Mouse (Mus musculus) ES-Bruce4 (cell line): ENCODE data around the gene Slc8a1. TPM values are rescaled to one million over a fixed set of nuclear protein-coding genes. Genes with fewer than 3 reads are reported as not detected.

Experiments
- H3K27ac ChIP-seq: 2 replicates; pipeline ENCODE4 v1.5.1; 2012; ENCODE audit warnings: low read length, inconsistent platforms; ENCODE audit not compliant: insufficient read depth
- H3K27me3 ChIP-seq: 2 replicates; pipeline ENCODE4 v1.6.1; 2012; ENCODE audit warnings: mild to moderate bottlenecking, low read length, inconsistent platforms; ENCODE audit not compliant: control insufficient read depth, poor library complexity, insufficient read depth, severe bottlenecking
- H3K36me3 ChIP-seq: 2 replicates; pipeline ENCODE4 v1.6.1; 2012; ENCODE audit warnings: inconsistent platforms, mild to moderate bottlenecking, low read length, moderate library complexity; ENCODE audit not compliant: control insufficient read depth, poor library complexity, insufficient read depth, severe bottlenecking
- H3K4me1 ChIP-seq: one replicate; pipeline ENCODE4 v1.8.1; 2011; ENCODE audit warnings: low read length; ENCODE audit not compliant: control insufficient read depth, insufficient read depth
- H3K4me3 ChIP-seq: 2 replicates; pipeline ENCODE4 v1.5.1; 2011; ENCODE audit warnings: low read depth, mild to moderate bottlenecking, low read length
- H3K9ac ChIP-seq: 2 replicates; pipeline ENCODE4 v1.6.1; 2012; ENCODE audit warnings: low read depth, mild to moderate bottlenecking, inconsistent platforms; ENCODE audit not compliant: poor library complexity, severe bottlenecking
- H3K9me3 ChIP-seq: replicated peaks from 2 replicates; pipeline ENCODE4 v1.6.1; 2012; ENCODE audit warnings: mild to moderate bottlenecking, low read length, inconsistent platforms; ENCODE audit not compliant: control insufficient read depth, poor library complexity, insufficient read depth, severe bottlenecking
- CTCF ChIP-seq: IDR thresholded peaks from one replicate; pipeline ENCODE4 v1.8.1; 2011; ENCODE audit warnings: low read depth, low read length
- EP300 ChIP-seq: IDR thresholded peaks from 2 replicates; pipeline ENCODE4 v1.6.1; 2011; ENCODE audit warnings: low read depth, low read length; ENCODE audit not compliant: insufficient read depth
- POLR2A ChIP-seq: IDR thresholded peaks from one replicate; pipeline ENCODE4 v1.8.1; 2011; ENCODE audit warnings: low read length; ENCODE audit not compliant: insufficient read depth
- polyA plus RNA-seq: library from polyadenylated mRNA; stranded (reverse); fragments of >200 nt; gene quantifications from 2 replicates; pipeline ENCODE4 v1.2.4, GENCODE M21; 2011; ENCODE audit warnings: low read depth; ENCODE audit not compliant: missing spikeins, insufficient read depth, insufficient read length

Slc8a1 gene
- polyA plus RNA-seq, 1 experiment: 0.52 TPM

GRCm38 (mm10) chr17:81433148-81433547 lies 305.0 kb downstream of the Slc8a1 start:
- Histone ChIP-seq H3K27ac (no peak overlapping the region), H3K4me1 (no peaks in the 10 kb centered on the region)
- TF ChIP-seq EP300: no peak
- TF ChIP-seq CTCF: no peak
- no peak for TF ChIP-seq POLR2A

GRCm38 (mm10) chr17:81432733-81433132 lies 305.4 kb downstream of the Slc8a1 start:
- Histone ChIP-seq H3K27ac (no peak overlapping the region), H3K27me3 (no peaks in the 10 kb centered on the region), H3K9me3 (no peaks in the 10 kb centered on the region), H3K4me1 (no peaks in the 10 kb centered on the region), H3K36me3 (no peaks in the 10 kb centered on the region), H3K9ac (no peak overlapping the region), H3K4me3 (no peak overlapping the region)
- TF ChIP-seq CTCF: no peak
- no peak for TF ChIP-seq EP300
- no peak for TF ChIP-seq POLR2A

More at GRCm38 (mm10) chr17:81433148-81433547, 305.0 kb downstream of the Slc8a1 start:
- no peak overlapping the region for H3K4me3 ChIP-seq
- no peak overlapping the region for H3K9ac ChIP-seq
- H3K27me3 ChIP-seq: no peaks in the 10 kb centered on the region
- H3K36me3 ChIP-seq: no peaks in the 10 kb centered on the region
- H3K9me3 ChIP-seq: no peaks in the 10 kb centered on the region

GRCm38 (mm10) chr17:81427245-81427644 lies 310.9 kb downstream of the Slc8a1 start:
- TF ChIP-seq POLR2A (no peak), EP300 (no peak), CTCF (no peak)
- Histone ChIP-seq H3K9ac (no peak overlapping the region), H3K4me3 (no peak overlapping the region), H3K27me3 (no peaks in the 10 kb centered on the region), H3K9me3 (no peaks in the 10 kb centered on the region), H3K4me1 (no peaks in the 10 kb centered on the region), H3K36me3 (no peaks in the 10 kb centered on the region), H3K27ac (no peak overlapping the region)

GRCm38 (mm10) chr17:81424256-81424912 lies 313.8 kb downstream of the Slc8a1 start:
- Histone ChIP-seq H3K27ac (no peak overlapping the region), H3K36me3 (no peaks in the 10 kb centered on the region), H3K9ac (no peak overlapping the region), H3K4me3 (no peak overlapping the region), H3K9me3 (no peaks in the 10 kb centered on the region), H3K27me3 (no peaks in the 10 kb centered on the region), H3K4me1 (no peaks in the 10 kb centered on the region)
- TF ChIP-seq POLR2A (no peak), CTCF (no peak), EP300 (no peak)

GRCm38 (mm10) chr17:81419802-81420459 lies 318.2 kb downstream of the Slc8a1 start:
- H3K36me3 ChIP-seq: no peaks in the 10 kb centered on the region
- no peak for TF ChIP-seq POLR2A
- no peak for TF ChIP-seq EP300
- TF ChIP-seq CTCF: no peak
- no peak overlapping the region for H3K4me3 ChIP-seq
- H3K9ac ChIP-seq: no peak overlapping the region
- H3K27me3 ChIP-seq: no peaks in the 10 kb centered on the region
- H3K27ac ChIP-seq: no peak overlapping the region
- no peaks in the 10 kb centered on the region for H3K9me3 ChIP-seq
- no peaks in the 10 kb centered on the region for H3K4me1 ChIP-seq

- Histone ChIP-seq H3K4me3 (no peak overlapping the region), H3K9me3 (no peaks in the 10 kb centered on the region), H3K27ac (no peak overlapping the region), H3K27me3 (no peaks in the 10 kb centered on the region), H3K4me1 (no peaks in the 10 kb centered on the region), H3K9ac (no peak overlapping the region), H3K36me3 (no peaks in the 10 kb centered on the region)
- TF ChIP-seq EP300 (no peak), POLR2A (no peak), CTCF (no peak)
Measured at GRCm38 (mm10) chr17:81416361-81417114, 321.6 kb downstream of the Slc8a1 start.
